Mouse (Mus musculus): ENCODE measurements around the gene Mtap.

- TF ChIP-seq FOSL1 (IDR thresholded peaks at IDR 0.05; ENCODE audit: insufficient read depth, low read length, poor library complexity, severe bottlenecking), result no peak
- TF ChIP-seq MAX (IDR thresholded peaks at IDR 0.05), result no peak
- no peak for TF ChIP-seq CTCF (IDR thresholded peaks at IDR 0.05; ENCODE audit: control insufficient read depth, insufficient read depth, insufficient read length)
- TF ChIP-seq USF1 (IDR thresholded peaks at IDR 0.05; ENCODE audit: low read depth), result no peak
- TF ChIP-seq MYOG (IDR thresholded peaks at IDR 0.05; ENCODE audit: control insufficient read depth, extremely low read depth, insufficient read length), result no peak
- no peak for TF ChIP-seq MYOD1 (IDR thresholded peaks at IDR 0.05; ENCODE audit: control insufficient read depth, insufficient read length, low read depth)
- no peak for TF ChIP-seq CEBPB (IDR thresholded peaks at IDR 0.05; ENCODE audit: low read depth)
Measured at GRCm38 (mm10) chr4:89119900-89120299, 17.0 kb upstream of the Mtap start.

Measured in C2C12 (cell line).